Mouse (Mus musculus) liver, embryonic 11.5 days (tissue): ENCODE measurements around the gene Acsf3. TPM values are rescaled to one million over a fixed set of nuclear protein-coding genes. Genes with fewer than 3 reads are reported as not detected.

Source experiments
- ATAC-seq: fragments of 200-750 bp; cut with Nextera tagmentation; replicated peaks from 2 replicates; pipeline ENCODE4 v1.8.0; 2017; ENCODE audit warnings: moderate number of reproducible peaks, mild to moderate bottlenecking, moderate TSS enrichment, moderate library complexity; ENCODE audit not compliant: low FRiP score
- DNase-seq: peaks from one replicate; pipeline ENCODE4 v3.0.0-alpha.2; 2017; ENCODE audit warnings: low spot score
- H3K27ac ChIP-seq: fragments of 300-500 bp; sonication (generic); 2 replicates; pipeline ENCODE4 v1.5.1; 2014; ENCODE audit warnings: mild to moderate bottlenecking, low read depth, low read length, control low read depth
- H3K27me3 ChIP-seq: fragments of 300-500 bp; sonication (generic); replicated peaks from 2 replicates; pipeline ENCODE4 v1.6.1; 2014; ENCODE audit warnings: low read length, mixed read lengths; ENCODE audit not compliant: control insufficient read depth, insufficient read depth
- H3K36me3 ChIP-seq: fragments of 300-500 bp; sonication (generic); 2 replicates; pipeline ENCODE4 v1.6.1; 2014; ENCODE audit warnings: mild to moderate bottlenecking, low read length, moderate library complexity, mixed read lengths; ENCODE audit not compliant: control insufficient read depth, insufficient read depth
- H3K4me1 ChIP-seq: fragments of 300-500 bp; sonication (generic); replicated peaks from 2 replicates; pipeline ENCODE4 v1.6.1; 2014; ENCODE audit warnings: low read length, mixed read lengths; ENCODE audit not compliant: control insufficient read depth, insufficient read depth
- H3K4me2 ChIP-seq: fragments of 300-500 bp; sonication (generic); 2 replicates; pipeline ENCODE4 v1.6.1; 2014; ENCODE audit warnings: mild to moderate bottlenecking, control low read depth, moderate library complexity
- H3K4me3 ChIP-seq: fragments of 300-500 bp; sonication (generic); 2 replicates; pipeline ENCODE4 v1.5.1; 2014; ENCODE audit warnings: low read depth, low read length, control low read depth
- H3K9ac ChIP-seq: fragments of 300-500 bp; sonication (generic); 2 replicates; pipeline ENCODE4 v1.6.1; 2014; ENCODE audit warnings: low read depth, low read length, control low read depth
- H3K9me3 ChIP-seq: fragments of 300-500 bp; sonication (generic); 2 replicates; pipeline ENCODE4 v1.6.1; 2016; ENCODE audit warnings: low read length, inconsistent platforms, mixed read lengths; ENCODE audit not compliant: control insufficient read depth
- WGBS: fragments of 180-500 bp; shearing (Covaris S2); extraction: QIAGEN DNeasy Blood & Tissue Kit; methylation state at CpG from one replicate; pipeline ENCODE4 v1.1.7; 2014; 5-methylcytosine and 5-hydroxymethylcytosine counted together
- polyA plus RNA-seq: library from polyadenylated mRNA; unstranded; fragments of >200 nt; fragmentation: Nextera tagmentation; extraction: Ambion mirVana; gene quantifications from 2 replicates; pipeline ENCODE4 v1.2.1, GENCODE M21; 2014

Acsf3 gene
- polyA plus RNA-seq, result 16.6 and 18.8 TPM in 2 replicates

DNA sequence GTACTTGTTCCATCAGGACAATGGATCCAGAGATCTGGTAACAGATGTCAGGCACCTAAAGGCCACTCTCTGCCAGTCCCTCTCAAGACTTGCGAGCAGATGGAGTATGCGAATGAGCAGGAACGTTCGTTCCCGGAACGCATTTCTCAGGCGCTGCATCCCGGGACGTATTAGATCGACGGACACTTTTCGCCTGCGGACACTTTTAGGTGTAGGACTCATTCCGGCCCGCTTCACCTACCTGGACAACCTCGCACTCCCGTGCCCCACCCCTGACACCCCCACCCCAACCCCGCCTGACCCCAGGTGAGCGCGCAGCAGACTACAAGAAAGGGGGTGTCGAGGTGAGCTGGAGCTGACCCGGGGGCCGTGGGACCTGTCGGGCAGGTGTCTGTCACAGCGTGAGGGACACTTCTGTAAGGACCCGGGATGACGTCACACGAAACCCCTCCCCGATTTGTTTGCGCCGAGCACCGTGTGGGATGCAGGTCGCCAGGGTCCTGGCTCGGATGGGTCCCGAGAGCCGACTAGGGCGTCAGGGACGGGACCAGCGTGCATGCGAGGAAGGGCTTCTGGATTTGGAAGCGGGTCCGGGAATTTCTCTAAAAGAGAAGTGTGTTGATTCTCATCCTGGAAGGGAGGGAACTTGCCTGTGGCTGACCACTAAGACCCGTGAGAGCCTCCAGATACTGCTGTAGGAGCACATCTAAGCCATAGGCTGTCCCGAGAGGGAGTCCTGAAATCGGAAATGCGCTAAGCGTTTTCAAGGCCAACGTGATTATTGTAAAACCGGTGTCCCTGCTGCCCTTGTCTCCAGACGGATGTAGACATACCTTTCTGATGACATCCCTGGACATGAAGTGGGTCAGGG is at the start of gene Acsf3:
TSS of gene Acsf3 (plus strand) at position 202 of the 871 bp plus-strand sequence.
- Histone ChIP-seq H3K36me3 (no peaks in the 10 kb centered on the region), H3K9me3 (no peaks in the 10 kb centered on the region), H3K9ac (peak within 1 kb of the TSS; percentile 85), H3K4me3 (peak within 1 kb of the TSS; percentile 82), H3K4me1 (peaks cover 3% of the 10 kb centered on the region), H3K27me3 (0 out of 2 replicates have a peak, but pooled peaks cover 3% of the 10 kb centered on the region), H3K4me2 (peak within 1 kb of the TSS; percentile 69), H3K27ac (no peak within 1 kb of the TSS)
- DNase-seq, result peak; percentile 78
- ATAC-seq, result peak; percentile 69
- WGBS, result 2% methylated on average over 50 of the region's 50 CpGs

DNA sequence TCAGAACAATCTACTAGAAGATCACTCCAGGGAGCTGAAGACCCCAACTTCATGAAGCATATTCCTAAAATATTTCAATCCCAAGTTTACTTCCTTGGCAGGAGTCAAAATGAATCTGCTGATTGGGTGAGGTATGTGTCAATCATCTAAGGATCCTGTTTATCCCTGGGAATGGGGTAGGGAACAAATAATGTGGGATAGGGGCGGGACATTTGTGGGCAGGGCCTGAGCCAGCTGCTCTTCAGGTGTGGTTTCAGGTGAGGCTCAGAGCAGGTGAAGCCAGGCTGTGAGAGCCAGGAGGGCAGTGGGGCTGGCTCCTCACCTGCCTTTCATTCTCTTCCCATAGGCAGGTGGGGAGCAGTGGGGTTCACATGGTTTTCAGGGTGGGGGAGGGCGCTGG is 48.5 kb upstream of the Acsf3 start:
- DNase-seq (no peak), ATAC-seq (no peak)
- no peak overlapping the region for H3K4me2 ChIP-seq
- no peak overlapping the region for H3K9ac ChIP-seq
- no peaks in the 10 kb centered on the region for H3K9me3 ChIP-seq
- H3K27me3 ChIP-seq, result peaks cover 29% of the 10 kb centered on the region
- 68% methylated on average over 2 of the region's 2 CpGs for WGBS
- no peak overlapping the region for H3K27ac ChIP-seq
- H3K4me3 ChIP-seq, result no peak overlapping the region
- H3K36me3 ChIP-seq, result no peaks in the 10 kb centered on the region
- H3K4me1 ChIP-seq, result peaks cover 1% of the 10 kb centered on the region; the same call in 1 of the 2 replicates

DNA sequence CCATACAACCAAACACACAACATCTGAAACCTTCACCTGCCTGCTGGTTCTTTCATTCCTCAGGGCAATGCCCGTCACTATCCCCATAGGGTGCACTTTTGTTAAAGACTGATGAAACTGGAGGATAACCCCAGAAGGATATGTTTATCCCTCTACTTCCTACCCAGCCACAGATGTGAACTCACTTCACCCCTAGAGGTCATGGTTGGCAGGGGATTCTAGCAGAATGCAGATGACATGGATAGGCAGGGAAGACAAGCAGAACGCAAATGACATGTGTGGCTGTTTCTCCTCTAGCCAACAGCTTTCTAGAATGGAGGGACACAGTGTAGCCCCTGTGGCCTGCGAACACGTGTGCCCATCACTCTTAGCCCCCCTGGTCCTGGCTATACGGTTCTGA is 47.9 kb upstream of the Acsf3 start:
- no peaks in the 10 kb centered on the region for H3K4me1 ChIP-seq
- ATAC-seq, result no peak
- H3K27ac ChIP-seq, result no peak overlapping the region
- no peak overlapping the region for H3K4me2 ChIP-seq
- no peak overlapping the region for H3K4me3 ChIP-seq
- no peak for DNase-seq
- peaks cover 24% of the 10 kb centered on the region for H3K27me3 ChIP-seq
- H3K36me3 ChIP-seq, result no peaks in the 10 kb centered on the region
- H3K9ac ChIP-seq, result no peak overlapping the region
- H3K9me3 ChIP-seq, result no peaks in the 10 kb centered on the region
- WGBS, result 67% methylated on average over 5 of the region's 5 CpGs

DNA sequence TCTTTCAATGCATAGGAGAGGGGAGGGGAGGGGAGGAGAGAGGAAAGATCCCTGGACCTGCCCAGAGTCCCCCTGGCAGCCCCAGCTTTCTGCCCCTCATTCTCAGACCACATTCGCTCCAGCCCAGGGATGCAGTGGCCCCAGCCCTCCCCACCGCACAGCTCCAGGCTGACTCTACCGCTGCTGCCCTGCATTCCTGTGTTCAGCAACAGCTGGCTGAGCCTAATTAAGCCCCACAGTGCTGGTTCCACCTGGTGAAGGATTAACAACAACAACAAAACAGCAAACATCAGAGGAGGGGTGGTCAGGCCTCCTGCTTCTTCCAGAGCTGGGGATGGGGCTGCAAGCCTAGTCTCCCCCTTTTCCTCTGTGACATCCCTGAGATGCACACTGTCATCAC is 46.7 kb upstream of the Acsf3 start:
- Histone ChIP-seq H3K36me3 (no peaks in the 10 kb centered on the region), H3K4me1 (no peaks in the 10 kb centered on the region), H3K9me3 (no peaks in the 10 kb centered on the region), H3K27ac (no peak overlapping the region), H3K4me2 (no peak overlapping the region), H3K27me3 (peaks cover 16% of the 10 kb centered on the region), H3K9ac (no peak overlapping the region), H3K4me3 (no peak overlapping the region)
- ATAC-seq (no peak), DNase-seq (no peak)
- WGBS, result 64% methylated on average over 3 of the region's 3 CpGs

DNA sequence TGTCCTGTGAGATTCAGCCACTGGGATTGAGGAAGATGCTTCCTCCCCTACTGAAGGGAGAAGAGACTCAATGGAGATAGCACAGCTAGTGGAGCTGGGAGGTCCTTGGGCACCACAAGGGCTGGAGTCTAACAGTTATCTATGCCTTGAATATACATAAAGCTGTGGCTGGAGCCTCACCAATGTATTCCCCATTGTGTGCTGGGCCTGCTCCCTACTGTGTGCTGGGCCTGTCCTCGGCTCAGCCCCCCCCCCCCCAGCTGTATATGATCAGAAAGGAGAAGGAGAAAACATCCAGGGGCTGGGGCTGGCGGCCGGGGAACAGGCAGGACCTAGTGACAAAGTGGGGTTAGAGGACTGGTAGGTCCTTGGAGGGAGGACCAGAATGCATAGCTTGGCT is 40.2 kb upstream of the Acsf3 start:
- DNase-seq, result no peak
- ATAC-seq, result no peak
- 60% methylated on average over 3 of the region's 3 CpGs for WGBS
- H3K9me3 ChIP-seq, result no peaks in the 10 kb centered on the region
- peaks cover 28% of the 10 kb centered on the region for H3K27me3 ChIP-seq
- no peak overlapping the region for H3K27ac ChIP-seq
- no peaks in the 10 kb centered on the region for H3K36me3 ChIP-seq
- no peak overlapping the region for H3K9ac ChIP-seq
- H3K4me1 ChIP-seq, result peaks cover 32% of the 10 kb centered on the region
- peak overlapping the region; percentile 55 for H3K4me2 ChIP-seq
- H3K4me3 ChIP-seq, result no peak overlapping the region

DNA sequence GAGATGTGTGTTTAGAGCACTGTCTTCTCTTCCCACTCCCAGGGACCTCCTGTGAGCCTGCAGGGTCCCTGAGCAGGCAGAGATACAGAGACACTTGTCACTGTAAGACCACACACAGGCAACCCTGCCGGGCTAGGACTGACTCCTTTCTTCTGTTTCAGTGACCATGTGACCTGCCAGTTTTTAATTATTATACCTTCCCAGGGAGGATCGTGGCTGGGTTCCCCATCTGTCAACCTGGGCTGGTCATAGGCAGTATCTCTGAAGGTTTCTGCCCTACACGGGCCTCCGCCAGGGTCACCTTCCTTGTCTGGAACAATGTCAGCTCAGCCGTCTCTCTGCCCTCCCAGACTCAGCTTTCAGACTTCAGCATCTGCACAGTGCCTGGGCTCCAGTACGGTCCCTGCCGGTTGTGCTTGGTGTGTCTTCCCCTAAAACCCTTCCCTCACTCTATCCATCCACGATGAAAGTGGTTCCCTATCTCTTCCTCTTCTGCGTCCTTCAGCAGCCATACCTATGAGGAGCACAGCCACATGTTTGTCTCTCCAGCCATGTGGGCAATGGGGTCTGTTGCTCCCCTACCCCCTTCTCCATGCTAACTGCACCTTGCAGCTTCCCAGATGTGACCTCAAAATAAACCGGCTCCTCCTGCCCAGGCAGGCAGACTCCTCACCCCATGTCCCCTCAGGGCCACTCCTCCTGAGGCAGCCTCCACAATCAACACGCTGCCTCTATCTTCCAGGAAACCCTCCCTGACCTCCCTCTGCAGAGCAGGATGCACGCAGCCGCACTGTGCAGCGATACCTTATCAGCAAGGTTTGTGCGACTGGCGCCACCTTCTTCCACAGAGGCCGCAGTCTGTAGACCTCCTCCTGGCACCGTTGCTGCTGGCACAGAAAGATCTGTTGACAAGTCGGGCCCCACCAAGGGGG is 39.5 kb upstream of the Acsf3 start:
- no peaks in the 10 kb centered on the region for H3K36me3 ChIP-seq
- H3K4me3 ChIP-seq, result no peak overlapping the region
- peak overlapping the region; percentile 55 for H3K4me2 ChIP-seq
- ATAC-seq (peak; percentile 97), DNase-seq (peak; percentile 73)
- 0 out of 2 replicates have a peak overlapping the region, but pooled peaks have one; percentile 46 for H3K27ac ChIP-seq
- no peaks in the 10 kb centered on the region for H3K9me3 ChIP-seq
- no peak overlapping the region for H3K9ac ChIP-seq
- peaks cover 31% of the 10 kb centered on the region for H3K27me3 ChIP-seq
- H3K4me1 ChIP-seq, result peaks cover 32% of the 10 kb centered on the region
- WGBS, result 21% methylated on average over 19 of the region's 19 CpGs

DNA sequence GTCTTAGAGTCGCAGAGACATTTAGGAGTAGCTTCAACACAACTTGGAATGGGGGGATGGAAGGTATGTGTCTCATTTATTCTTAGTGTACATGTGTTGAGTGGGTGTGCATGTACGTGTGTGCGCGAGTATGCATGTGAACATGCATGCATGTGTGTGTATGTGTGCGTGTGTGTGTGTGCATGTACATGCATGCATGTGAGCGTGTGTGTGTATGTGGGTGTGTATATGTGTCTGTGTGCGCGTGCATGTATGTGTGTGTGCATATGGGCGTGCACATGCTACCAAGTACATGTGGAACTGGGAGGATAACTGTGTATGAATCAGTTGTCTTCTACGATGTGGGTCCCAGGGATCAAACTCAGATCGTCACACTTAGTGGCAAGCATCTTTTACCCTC is 38.7 kb upstream of the Acsf3 start:
- H3K4me3 ChIP-seq, result no peak overlapping the region
- no peak overlapping the region for H3K9ac ChIP-seq
- ATAC-seq (no peak), DNase-seq (no peak)
- H3K4me2 ChIP-seq, result peak overlapping the region; percentile 55
- no peaks in the 10 kb centered on the region for H3K9me3 ChIP-seq
- 82% methylated on average over 11 of the region's 11 CpGs for WGBS
- H3K4me1 ChIP-seq, result peaks cover 32% of the 10 kb centered on the region
- peaks cover 36% of the 10 kb centered on the region for H3K27me3 ChIP-seq
- H3K27ac ChIP-seq, result 0 out of 2 replicates have a peak overlapping the region, but pooled peaks have one; percentile 14
- H3K36me3 ChIP-seq, result no peaks in the 10 kb centered on the region

DNA sequence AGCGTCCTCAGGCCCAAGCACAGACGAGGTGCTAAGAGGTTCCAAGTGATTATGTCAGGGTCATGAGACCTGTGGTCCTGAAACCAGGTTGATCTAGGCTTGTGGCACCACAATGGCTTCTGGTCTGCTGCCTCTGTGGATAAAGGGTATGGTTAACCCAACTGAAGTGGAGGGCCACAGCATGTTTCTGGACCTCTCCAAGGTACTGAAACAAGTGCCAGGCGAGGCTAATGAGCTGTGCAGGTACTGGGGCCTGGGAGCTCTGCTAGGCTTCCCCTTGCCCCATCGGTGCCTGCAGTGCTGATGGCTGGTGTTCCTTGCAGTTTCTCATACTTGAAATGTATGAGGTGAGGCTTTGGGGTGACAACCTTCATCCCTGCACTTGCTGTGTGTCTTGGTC is 38.2 kb upstream of the Acsf3 start:
- no peaks in the 10 kb centered on the region for H3K36me3 ChIP-seq
- no peak overlapping the region for H3K9ac ChIP-seq
- H3K27me3 ChIP-seq, result peaks cover 40% of the 10 kb centered on the region
- 55% methylated on average over 4 of the region's 4 CpGs for WGBS
- DNase-seq (peak; percentile 53), ATAC-seq (no peak)
- H3K27ac ChIP-seq, result no peak overlapping the region
- no peak overlapping the region for H3K4me3 ChIP-seq
- no peak overlapping the region for H3K4me2 ChIP-seq
- no peaks in the 10 kb centered on the region for H3K9me3 ChIP-seq
- peaks cover 32% of the 10 kb centered on the region for H3K4me1 ChIP-seq
